Mouse (Mus musculus) hindbrain, embryonic 12.5 days (tissue): ENCODE measurements around the gene Gm10310. TPM values are rescaled to one million over a fixed set of nuclear protein-coding genes. Genes with fewer than 3 reads are reported as not detected.

ENCODE experiments used
- polyA plus RNA-seq: library from polyadenylated mRNA; unstranded; fragments of >200 nt; fragmentation: Nextera tagmentation; extraction: Ambion mirVana; gene quantifications from 2 replicates; pipeline ENCODE4 v1.2.1, GENCODE M21; 2016

Gene Gm10310
- polyA plus RNA-seq, 1 experiment from 2014 or later = not detected

Other genes with a start within 250 kb of the Gm10310 start
- not detected in 2 replicates for gene Olfr806, start 243.1 kb downstream of the Gm10310 start, polyA plus RNA-seq
- gene Olfr807, start 227.3 kb downstream of the Gm10310 start, polyA plus RNA-seq = not detected in 2 replicates
- gene Olfr808, start 219.6 kb downstream of the Gm10310 start, polyA plus RNA-seq = not detected in 2 replicates
- not detected in 2 replicates for gene Olfr809, start 210.4 kb downstream of the Gm10310 start, polyA plus RNA-seq
- not detected in 2 replicates for gene Olfr810, start 190.1 kb downstream of the Gm10310 start, polyA plus RNA-seq
- gene Olfr811, start 180.7 kb downstream of the Gm10310 start, polyA plus RNA-seq = not detected in 2 replicates
- gene Olfr812, start 139.0 kb downstream of the Gm10310 start, polyA plus RNA-seq = not detected in 2 replicates
- not detected in 2 replicates for gene Olfr813, start 129.7 kb downstream of the Gm10310 start, polyA plus RNA-seq
- gene Olfr814, start 105.2 kb downstream of the Gm10310 start, polyA plus RNA-seq = not detected in 2 replicates
- not detected in 2 replicates for gene Olfr815, start 79.2 kb downstream of the Gm10310 start, polyA plus RNA-seq
- not detected in 2 replicates for gene Olfr816, start 69.5 kb downstream of the Gm10310 start, polyA plus RNA-seq
- not detected in 2 replicates for gene Olfr818, start 36.0 kb downstream of the Gm10310 start, polyA plus RNA-seq
- gene Olfr819, start 17.8 kb downstream of the Gm10310 start, polyA plus RNA-seq = not detected in 2 replicates
- gene Olfr247, start 8.9 kb downstream of the Gm10310 start, polyA plus RNA-seq = not detected in 2 replicates
- not detected in 2 replicates for gene Olfr820, start 27.6 kb upstream of the Gm10310 start, polyA plus RNA-seq
- gene Olfr821, start 45.3 kb upstream of the Gm10310 start, polyA plus RNA-seq = not detected in 2 replicates
- gene Olfr822, start 86.1 kb upstream of the Gm10310 start, polyA plus RNA-seq = not detected in 2 replicates
- gene Olfr823, start 130.3 kb upstream of the Gm10310 start, polyA plus RNA-seq = not detected in 2 replicates
- gene Olfr824, start 144.9 kb upstream of the Gm10310 start, polyA plus RNA-seq = not detected in 2 replicates
- gene Olfr825, start 181.7 kb upstream of the Gm10310 start, polyA plus RNA-seq = not detected in 2 replicates
- not detected in 2 replicates for gene Olfr826, start 199.1 kb upstream of the Gm10310 start, polyA plus RNA-seq
- not detected in 2 replicates for gene Olfr827, start 229.3 kb upstream of the Gm10310 start, polyA plus RNA-seq